Mouse (Mus musculus): Measurements from ENCODE around the gene Tesc. TPM values are rescaled to one million over a fixed set of nuclear protein-coding genes. Genes with fewer than 3 reads are reported as not detected.

Gene Tesc
- polyA plus RNA-seq (2014; fragmentation: Nextera tagmentation; extraction: Ambion mirVana), result 10.1 and 12.3 TPM in 2 replicates

- Histone ChIP-seq H3K27me3 (ENCODE audit: control insufficient read depth, insufficient read depth, low read length) (peaks cover 47% of the 10 kb centered on the region), H3K4me1 (ENCODE audit: control insufficient read depth, insufficient read depth, low read length) (peaks cover 19% of the 10 kb centered on the region; the same call in 1 of the 2 replicates), H3K27ac (ENCODE audit: low read depth, low read length) (no peak within 1 kb of the TSS), H3K4me2 (replicated peaks; ENCODE audit: low read depth, low read length) (peak within 1 kb of the TSS; percentile 97), H3K9me3 (ENCODE audit: control insufficient read depth, low read length) (no peaks in the 10 kb centered on the region), H3K9ac (ENCODE audit: low read depth, low read length) (peak within 1 kb of the TSS; percentile 53), H3K4me3 (ENCODE audit: low read length) (peak within 1 kb of the TSS; percentile 62), H3K36me3 (ENCODE audit: control insufficient read depth, insufficient read depth, low read length) (no peaks in the 10 kb centered on the region)
- 2% methylated on average over 40 of the region's 63 CpGs for WGBS
- ATAC-seq (ENCODE audit: low FRiP score, low TSS enrichment), result peak; percentile 4; the same call in 1 of the 2 replicates
These were observed at the start of gene Tesc for GRCm38 (mm10) chr5:118027698-118028190. Tesc (plus strand) TSS chr5:118027743.

GRCm38 (mm10) chr5:117978159-117978697 lies 49.3 kb upstream of the Tesc start:
- ATAC-seq (ENCODE audit: low FRiP score, low TSS enrichment), result no peak
- 47% methylated on average over 17 of the region's 17 CpGs for WGBS
- Histone ChIP-seq H3K27ac (ENCODE audit: low read depth, low read length) (no peak overlapping the region), H3K9ac (ENCODE audit: low read depth, low read length) (peak overlapping the region; percentile 94), H3K4me2 (replicated peaks; ENCODE audit: low read depth, low read length) (peak overlapping the region; percentile 85), H3K9me3 (ENCODE audit: control insufficient read depth, low read length) (no peaks in the 10 kb centered on the region), H3K36me3 (ENCODE audit: control insufficient read depth, insufficient read depth, low read length) (peaks cover 40% of the 10 kb centered on the region), H3K4me3 (ENCODE audit: low read length) (peak overlapping the region; percentile 98), H3K27me3 (ENCODE audit: control insufficient read depth, insufficient read depth, low read length) (no peaks in the 10 kb centered on the region), H3K4me1 (ENCODE audit: control insufficient read depth, insufficient read depth, low read length) (peaks cover 15% of the 10 kb centered on the region)

- no peak overlapping the region for H3K27ac ChIP-seq (ENCODE audit: low read depth, low read length)
- ATAC-seq (ENCODE audit: low FRiP score, low TSS enrichment), result no peak
- no peaks in the 10 kb centered on the region for H3K9me3 ChIP-seq (ENCODE audit: control insufficient read depth, low read length)
- peaks cover 48% of the 10 kb centered on the region for H3K36me3 ChIP-seq (ENCODE audit: control insufficient read depth, insufficient read depth, low read length)
- WGBS, result 57% methylated on average over 5 of the region's 5 CpGs
- H3K4me1 ChIP-seq (ENCODE audit: control insufficient read depth, insufficient read depth, low read length), result peaks cover 15% of the 10 kb centered on the region
- H3K27me3 ChIP-seq (ENCODE audit: control insufficient read depth, insufficient read depth, low read length), result no peaks in the 10 kb centered on the region
- H3K4me3 ChIP-seq (ENCODE audit: low read length), result no peak overlapping the region
- 0 out of 2 replicates have a peak overlapping the region, but pooled peaks have one; percentile 12 for H3K4me2 ChIP-seq (replicated peaks; ENCODE audit: low read depth, low read length)
- H3K9ac ChIP-seq (ENCODE audit: low read depth, low read length), result no peak overlapping the region
These were observed 48.5 kb upstream of the Tesc start for GRCm38 (mm10) chr5:117979082-117979481.

GRCm38 (mm10) chr5:117980921-117981320 lies 46.6 kb upstream of the Tesc start:
- Histone ChIP-seq H3K4me1 (ENCODE audit: control insufficient read depth, insufficient read depth, low read length) (peaks cover 15% of the 10 kb centered on the region), H3K4me2 (replicated peaks; ENCODE audit: low read depth, low read length) (no peak overlapping the region), H3K27ac (ENCODE audit: low read depth, low read length) (no peak overlapping the region), H3K27me3 (ENCODE audit: control insufficient read depth, insufficient read depth, low read length) (no peaks in the 10 kb centered on the region), H3K4me3 (ENCODE audit: low read length) (no peak overlapping the region), H3K36me3 (ENCODE audit: control insufficient read depth, insufficient read depth, low read length) (peaks cover 63% of the 10 kb centered on the region), H3K9ac (ENCODE audit: low read depth, low read length) (no peak overlapping the region), H3K9me3 (ENCODE audit: control insufficient read depth, low read length) (no peaks in the 10 kb centered on the region)
- ATAC-seq (ENCODE audit: low FRiP score, low TSS enrichment), result no peak
- WGBS, result 87% methylated on average over 8 of the region's 8 CpGs

DNA sequence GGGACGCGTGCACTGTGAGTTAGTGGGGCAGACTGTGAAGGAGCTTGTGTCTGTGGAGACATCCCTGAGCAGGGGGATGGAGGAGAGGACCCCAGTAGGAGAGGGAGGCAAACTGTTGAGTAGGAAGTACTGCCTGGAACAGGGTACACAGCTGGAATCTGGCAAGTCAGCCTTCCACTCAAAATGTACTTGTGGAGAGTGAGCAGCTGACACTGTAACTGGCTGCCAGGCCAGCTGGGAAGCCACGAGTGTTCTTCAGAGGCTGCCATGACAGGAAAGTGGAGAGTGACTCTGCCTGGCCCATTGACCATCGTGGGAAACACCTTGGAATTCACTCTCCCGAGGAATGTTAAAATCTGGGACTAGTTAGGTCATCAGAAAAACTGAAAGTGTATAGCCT lies 45.6 kb upstream of the Tesc start:
- no peak for ATAC-seq (ENCODE audit: low FRiP score, low TSS enrichment)
- peaks cover 74% of the 10 kb centered on the region for H3K36me3 ChIP-seq (ENCODE audit: control insufficient read depth, insufficient read depth, low read length)

GRCm38 (mm10) chr5:117986327-117986726 lies 41.2 kb upstream of the Tesc start:
- H3K9me3 ChIP-seq (ENCODE audit: control insufficient read depth, low read length), result no peaks in the 10 kb centered on the region
- H3K4me2 ChIP-seq (replicated peaks; ENCODE audit: low read depth, low read length), result no peak overlapping the region
- no peak overlapping the region for H3K4me3 ChIP-seq (ENCODE audit: low read length)
- H3K9ac ChIP-seq (ENCODE audit: low read depth, low read length), result no peak overlapping the region
- no peaks in the 10 kb centered on the region for H3K4me1 ChIP-seq (ENCODE audit: control insufficient read depth, insufficient read depth, low read length)
- no peak overlapping the region for H3K27ac ChIP-seq (ENCODE audit: low read depth, low read length)
- ATAC-seq (ENCODE audit: low FRiP score, low TSS enrichment), result no peak
- H3K27me3 ChIP-seq (ENCODE audit: control insufficient read depth, insufficient read depth, low read length), result no peaks in the 10 kb centered on the region
- H3K36me3 ChIP-seq (ENCODE audit: control insufficient read depth, insufficient read depth, low read length), result peaks cover 93% of the 10 kb centered on the region
- 55% methylated on average over 4 of the region's 4 CpGs for WGBS

More for the DNA sequence above, 45.6 kb upstream of the Tesc start:
- H3K4me3 ChIP-seq (ENCODE audit: low read length), result no peak overlapping the region
- peaks cover 15% of the 10 kb centered on the region for H3K4me1 ChIP-seq (ENCODE audit: control insufficient read depth, insufficient read depth, low read length)
- H3K9me3 ChIP-seq (ENCODE audit: control insufficient read depth, low read length), result no peaks in the 10 kb centered on the region
- no peak overlapping the region for H3K9ac ChIP-seq (ENCODE audit: low read depth, low read length)
- WGBS, result 83% methylated on average over 5 of the region's 5 CpGs
- no peak overlapping the region for H3K4me2 ChIP-seq (replicated peaks; ENCODE audit: low read depth, low read length)
- H3K27ac ChIP-seq (ENCODE audit: low read depth, low read length), result no peak overlapping the region
- H3K27me3 ChIP-seq (ENCODE audit: control insufficient read depth, insufficient read depth, low read length), result no peaks in the 10 kb centered on the region

DNA sequence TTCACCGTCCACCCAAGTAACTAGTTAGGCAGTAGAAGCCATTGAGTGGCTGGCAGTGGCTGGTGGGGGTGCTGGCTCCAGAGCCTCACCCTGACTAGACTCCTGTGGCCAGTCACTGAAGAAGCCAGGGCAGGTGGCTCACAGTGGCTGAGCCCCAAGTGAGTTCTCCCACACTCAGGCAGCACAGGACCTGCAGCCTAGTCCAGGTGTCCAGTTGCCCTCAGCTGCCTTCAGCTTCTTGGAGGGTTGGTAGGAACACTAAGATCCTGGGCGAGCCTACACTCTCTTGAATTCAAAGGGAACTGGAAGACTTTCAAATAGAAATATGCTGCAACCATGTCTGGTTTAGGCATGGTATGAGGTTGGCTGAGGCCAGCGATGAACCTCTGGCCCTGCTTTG lies 39.7 kb upstream of the Tesc start:
- peaks cover 95% of the 10 kb centered on the region for H3K36me3 ChIP-seq (ENCODE audit: control insufficient read depth, insufficient read depth, low read length)
- H3K9me3 ChIP-seq (ENCODE audit: control insufficient read depth, low read length), result no peaks in the 10 kb centered on the region
- H3K27me3 ChIP-seq (ENCODE audit: control insufficient read depth, insufficient read depth, low read length), result no peaks in the 10 kb centered on the region
- 88% methylated on average over 3 of the region's 3 CpGs for WGBS
- H3K4me1 ChIP-seq (ENCODE audit: control insufficient read depth, insufficient read depth, low read length), result no peaks in the 10 kb centered on the region
- no peak overlapping the region for H3K9ac ChIP-seq (ENCODE audit: low read depth, low read length)
- no peak for ATAC-seq (ENCODE audit: low FRiP score, low TSS enrichment)
- no peak overlapping the region for H3K4me2 ChIP-seq (replicated peaks; ENCODE audit: low read depth, low read length)
- H3K4me3 ChIP-seq (ENCODE audit: low read length), result no peak overlapping the region
- no peak overlapping the region for H3K27ac ChIP-seq (ENCODE audit: low read depth, low read length)

GRCm38 (mm10) chr5:117988367-117988766 lies 39.2 kb upstream of the Tesc start:
- Histone ChIP-seq H3K27ac (ENCODE audit: low read depth, low read length) (no peak overlapping the region), H3K36me3 (ENCODE audit: control insufficient read depth, insufficient read depth, low read length) (peaks cover 94% of the 10 kb centered on the region), H3K9me3 (ENCODE audit: control insufficient read depth, low read length) (no peaks in the 10 kb centered on the region), H3K4me3 (ENCODE audit: low read length) (no peak overlapping the region), H3K4me1 (ENCODE audit: control insufficient read depth, insufficient read depth, low read length) (no peaks in the 10 kb centered on the region), H3K27me3 (ENCODE audit: control insufficient read depth, insufficient read depth, low read length) (no peaks in the 10 kb centered on the region), H3K4me2 (replicated peaks; ENCODE audit: low read depth, low read length) (no peak overlapping the region), H3K9ac (ENCODE audit: low read depth, low read length) (no peak overlapping the region)
- ATAC-seq (ENCODE audit: low FRiP score, low TSS enrichment), result no peak
- 71% methylated on average over 9 of the region's 9 CpGs for WGBS

- H3K27me3 ChIP-seq (ENCODE audit: control insufficient read depth, insufficient read depth, low read length), result no peaks in the 10 kb centered on the region
- H3K9me3 ChIP-seq (ENCODE audit: control insufficient read depth, low read length), result no peaks in the 10 kb centered on the region
- H3K9ac ChIP-seq (ENCODE audit: low read depth, low read length), result no peak overlapping the region
- 88% methylated on average over 6 of the region's 6 CpGs for WGBS
- peaks cover 97% of the 10 kb centered on the region for H3K36me3 ChIP-seq (ENCODE audit: control insufficient read depth, insufficient read depth, low read length)
- no peak overlapping the region for H3K27ac ChIP-seq (ENCODE audit: low read depth, low read length)
- H3K4me1 ChIP-seq (ENCODE audit: control insufficient read depth, insufficient read depth, low read length), result no peaks in the 10 kb centered on the region
- ATAC-seq (ENCODE audit: low FRiP score, low TSS enrichment), result no peak
- no peak overlapping the region for H3K4me3 ChIP-seq (ENCODE audit: low read length)
- H3K4me2 ChIP-seq (replicated peaks; ENCODE audit: low read depth, low read length), result no peak overlapping the region
These were observed 37.8 kb upstream of the Tesc start for GRCm38 (mm10) chr5:117989773-117990172.
